Comparison of ENCODE assay signal across 24 mouse cellular contexts in genomic region chr14:72901171-72901926, GRCm38 (mm10).
A peak's percentile ranks its signal among the peaks of the same experiment; 100 is the strongest.
DNase-seq lines count a peak whose midpoint lies in the region; ATAC-seq lines count a peak whose summit lies in the region.
"Had no signal": no experiment of that assay in that cellular context is flagged by ENCODE, and none has a peak within 500 bp of the region (broad histone marks: within the 10 kb centered on the region; RNA-seq: fewer than 3 reads in every experiment).

No protein-coding gene starts in this region.

- H3K27me3 ChIP-seq in kidney, embryonic 16.5 days (ENCODE audit: insufficient read depth, low read length): no peaks in the 10 kb centered on the region
- H3K27me3 ChIP-seq in lung, embryonic 15.5 days: no peaks in the 10 kb centered on the region
- H3K27me3 ChIP-seq: embryonic facial prominence, embryonic 15.5 days; hindbrain, embryonic 12.5 days; hindbrain, embryonic 15.5 days had no signal

- DNase-seq in kidney, adult 8-10 months: no peak
- no peak for DNase-seq in lung, postnatal 10 days
- peak; percentile 26 for DNase-seq in NIH3T3 (ENCODE audit: low read depth)
- no peak for DNase-seq in layer of hippocampus, adult 9-10 months (ENCODE audit: low spot score)
- DNase-seq: adrenal gland, adult 8-10 months; adrenal gland, postnatal 25 days; cerebellum, adult 11-12 months; cerebellum, adult 8-10 months; cerebellum, postnatal 10 days; cerebellum, postnatal 36 days; embryo, embryonic 11 days; forebrain, postnatal 0 days; gastrocnemius, adult 2 months; gastrocnemius, postnatal 14 days; heart, adult 11 months had no signal

- no peaks in the 10 kb centered on the region for H3K4me1 ChIP-seq in kidney, embryonic 16.5 days (ENCODE audit: insufficient read depth, low read length)
- no peaks in the 10 kb centered on the region for H3K4me1 ChIP-seq in lung, embryonic 15.5 days
- H3K4me1 ChIP-seq: embryonic facial prominence, embryonic 15.5 days; hindbrain, embryonic 12.5 days; hindbrain, embryonic 15.5 days had no signal

- no peak overlapping the region for H3K4me3 ChIP-seq in kidney, embryonic 16.5 days (ENCODE audit: low read length)
- no peak overlapping the region for H3K4me3 ChIP-seq in lung, embryonic 15.5 days
- H3K4me3 ChIP-seq: embryonic facial prominence, embryonic 15.5 days; gastrocnemius, adult 2 months; hindbrain, embryonic 12.5 days; hindbrain, embryonic 15.5 days had no signal

- H3K36me3 ChIP-seq in kidney, embryonic 16.5 days (ENCODE audit: insufficient read depth, low read length): no peaks in the 10 kb centered on the region
- no peaks in the 10 kb centered on the region for H3K36me3 ChIP-seq in lung, embryonic 15.5 days
- H3K36me3 ChIP-seq: embryonic facial prominence, embryonic 15.5 days; hindbrain, embryonic 12.5 days; hindbrain, embryonic 15.5 days had no signal

- no peaks in the 10 kb centered on the region for H3K9me3 ChIP-seq in kidney, embryonic 16.5 days (ENCODE audit: low read length)
- H3K9me3 ChIP-seq in lung, embryonic 15.5 days: no peaks in the 10 kb centered on the region
- H3K9me3 ChIP-seq: embryonic facial prominence, embryonic 15.5 days; hindbrain, embryonic 12.5 days; hindbrain, embryonic 15.5 days had no signal

- H3K9ac ChIP-seq in kidney, embryonic 16.5 days (replicated peaks; ENCODE audit: low read length): no peak overlapping the region
- H3K9ac ChIP-seq in lung, embryonic 15.5 days: no peak overlapping the region
- H3K9ac ChIP-seq: embryonic facial prominence, embryonic 15.5 days; forebrain, postnatal 0 days; hindbrain, embryonic 12.5 days; hindbrain, embryonic 15.5 days had no signal

- H3K4me2 ChIP-seq in kidney, embryonic 16.5 days (replicated peaks; ENCODE audit: low read depth, low read length): no peak overlapping the region
- H3K4me2 ChIP-seq in lung, embryonic 15.5 days: no peak overlapping the region
- H3K4me2 ChIP-seq: embryonic facial prominence, embryonic 15.5 days; heart, embryonic 11.5 days; hindbrain, embryonic 12.5 days; hindbrain, embryonic 15.5 days had no signal

- 0 out of 2 replicates have a peak, but pooled peaks have one; percentile 39 for ATAC-seq in kidney, embryonic 16.5 days (ENCODE audit: low FRiP score, low TSS enrichment)
- peak; percentile 83 for ATAC-seq in lung, embryonic 15.5 days (ENCODE audit: borderline replicate concordance, extremely low read depth, low FRiP score, low TSS enrichment)
- ATAC-seq: activated CD4-positive, CD25-positive, alpha-beta regulatory T cell, adult 4 months; CD4-positive, CD25-positive, alpha-beta regulatory T cell, adult 4 months; forebrain, embryonic 14.5 days; forebrain, postnatal 0 days had no signal

- 0 out of 2 replicates have a peak overlapping the region, but pooled peaks have one; percentile 37 for H3K27ac ChIP-seq in kidney, embryonic 16.5 days (ENCODE audit: low read length)
- no peak overlapping the region; the same call in 1 of the 2 replicates for H3K27ac ChIP-seq in lung, embryonic 15.5 days
- H3K27ac ChIP-seq: embryonic facial prominence, embryonic 15.5 days; gastrocnemius, adult 2 months; hindbrain, embryonic 12.5 days; hindbrain, embryonic 15.5 days had no signal

- WGBS in kidney, embryonic 16.5 days: 62% methylated on average over 11 of the region's 11 CpGs
- WGBS in lung, embryonic 15.5 days: 62% methylated on average over 11 of the region's 11 CpGs
